Mouse (Mus musculus) MEL (cell line): ENCODE data around the gene Tollip.

ENCODE experiments used
- ELF1 ChIP-seq: IDR thresholded peaks from 2 replicates; pipeline ENCODE4 v1.6.1; 2014; ENCODE audit warnings: low read depth, mild to moderate bottlenecking, inconsistent platforms, low read length, improper control_type of control experiment, moderate library complexity
- GABPA ChIP-seq: IDR thresholded peaks from 2 replicates; pipeline ENCODE4 v1.6.1; 2012; ENCODE audit warnings: low read depth, mild to moderate bottlenecking, inconsistent platforms, low read length, improper control_type of control experiment, moderate library complexity
- GATA1 ChIP-seq: IDR thresholded peaks from 2 replicates; pipeline ENCODE4 v1.6.1; 2011; ENCODE audit warnings: low read depth, low read length, improper control_type of control experiment
- NRF1 ChIP-seq: IDR thresholded peaks from 2 replicates; pipeline ENCODE4 v1.6.1; 2014; ENCODE audit warnings: low read depth, mild to moderate bottlenecking, inconsistent platforms, low read length, improper control_type of control experiment, moderate library complexity; ENCODE audit not compliant: poor library complexity, insufficient read depth, severe bottlenecking
- TAL1 ChIP-seq: IDR thresholded peaks from 2 replicates; pipeline ENCODE4 v1.6.1; 2012; ENCODE audit warnings: mild to moderate bottlenecking, inconsistent platforms, low read length, moderate library complexity, mixed read lengths
- USF1 ChIP-seq: IDR thresholded peaks from 2 replicates; pipeline ENCODE4 v1.6.1; 2014; ENCODE audit warnings: low read depth, mild to moderate bottlenecking, inconsistent platforms, low read length, improper control_type of control experiment, moderate library complexity

- TF ChIP-seq NRF1 (no peak), USF1 (no peak), GABPA (no peak), ELF1 (no peak), GATA1 (no peak), TAL1 (no peak)
These were observed 35.3 kb upstream of the Tollip start for GRCm38 (mm10) chr7:141953616-141954015.
